Comparison of ENCODE assay signal across 13 mouse cellular contexts in genomic region chr12:73670739-73671138, GRCm38 (mm10).
DNase-seq lines count a peak whose midpoint lies in the region; ATAC-seq and TF ChIP-seq lines count a peak whose summit lies in the region.
"Had no signal": no experiment of that assay in that cellular context is flagged by ENCODE, and none has a peak within 500 bp of the region (broad histone marks: within the 10 kb centered on the region; RNA-seq: fewer than 3 reads in every experiment).

No protein-coding gene starts in this region.

- peaks cover 53% of the 10 kb centered on the region for H3K4me1 ChIP-seq in heart, embryonic 13.5 days
- H3K4me1 ChIP-seq in lung, embryonic 16.5 days (replicated peaks; ENCODE audit: control insufficient read depth, insufficient read depth, low read length): peaks cover 13% of the 10 kb centered on the region
- no peaks in the 10 kb centered on the region; the same call in 1 of the 2 replicates for H3K4me1 ChIP-seq in cortical plate, adult 2 months (ENCODE audit: control insufficient read depth, insufficient read depth, low read length)
- H3K4me1 ChIP-seq in stomach, embryonic 15.5 days: no peaks in the 10 kb centered on the region

- WGBS in heart, embryonic 13.5 days: 66% methylated on average over 6 of the region's 6 CpGs
- 51% methylated on average over 6 of the region's 6 CpGs for WGBS in lung, embryonic 16.5 days
- 60% methylated on average over 6 of the region's 6 CpGs for WGBS in stomach, embryonic 15.5 days

- H3K4me2 ChIP-seq in heart, embryonic 13.5 days: no peak overlapping the region
- H3K4me2 ChIP-seq in lung, embryonic 16.5 days (ENCODE audit: low read depth, low read length): no peak overlapping the region; the same call in 1 of the 2 replicates
- no peak overlapping the region for H3K4me2 ChIP-seq in stomach, embryonic 15.5 days

- H3K36me3 ChIP-seq in heart, embryonic 13.5 days: no peaks in the 10 kb centered on the region
- no peaks in the 10 kb centered on the region for H3K36me3 ChIP-seq in lung, embryonic 16.5 days (ENCODE audit: control insufficient read depth, insufficient read depth, low read length)
- H3K36me3 ChIP-seq in stomach, embryonic 15.5 days: no peaks in the 10 kb centered on the region

- no peak for TF ChIP-seq CTCF in cortical plate, adult 2 months (IDR thresholded peaks at IDR 0.05; ENCODE audit: extremely low read depth, insufficient read depth, low read length)

- no peak for DNase-seq in heart, postnatal 14 days
- no peak for DNase-seq in lung, postnatal 25 days (ENCODE audit: low spot score)
- DNase-seq in spleen, adult 12 weeks (ENCODE audit: low spot score): no peak
- DNase-seq: adrenal gland, postnatal 10 days; cerebellum, adult 11 months; gastrocnemius, postnatal 36 days; thymus, postnatal 36 days had no signal

- H3K27me3 ChIP-seq in heart, embryonic 13.5 days (replicated peaks): no peaks in the 10 kb centered on the region
- H3K27me3 ChIP-seq in lung, embryonic 16.5 days (ENCODE audit: control insufficient read depth, insufficient read depth, low read depth, low read length): no peaks in the 10 kb centered on the region
- H3K27me3 ChIP-seq in stomach, embryonic 15.5 days (replicated peaks): no peaks in the 10 kb centered on the region

- H3K9me3 ChIP-seq in heart, embryonic 13.5 days: no peaks in the 10 kb centered on the region
- no peaks in the 10 kb centered on the region for H3K9me3 ChIP-seq in lung, embryonic 16.5 days (ENCODE audit: control insufficient read depth, low read length)
- H3K9me3 ChIP-seq in stomach, embryonic 15.5 days: no peaks in the 10 kb centered on the region

- no peak overlapping the region for H3K4me3 ChIP-seq in heart, embryonic 13.5 days
- no peak overlapping the region for H3K4me3 ChIP-seq in lung, embryonic 16.5 days (ENCODE audit: low read length)
- H3K4me3 ChIP-seq in cortical plate, adult 2 months (ENCODE audit: insufficient read depth, low read length): no peak overlapping the region
- no peak overlapping the region for H3K4me3 ChIP-seq in stomach, embryonic 15.5 days (replicated peaks)

- intact Hi-C loops in heart, postnatal 14 days (cut with DNase I): loop anchor here (5.0 kb wide), 2 partner anchors 33 to 83 kb away; no protein-coding TSS in a partner anchor

- peak overlapping the region; percentile 63; the same call in 1 of the 2 replicates for H3K27ac ChIP-seq in heart, embryonic 13.5 days (replicated peaks)
- peak overlapping the region; percentile 73 for H3K27ac ChIP-seq in lung, embryonic 16.5 days (ENCODE audit: low read length)
- H3K27ac ChIP-seq in cortical plate, adult 2 months (ENCODE audit: insufficient read depth, low read length): peak overlapping the region; percentile 92
- H3K27ac ChIP-seq in stomach, embryonic 15.5 days: 0 out of 2 replicates have a peak overlapping the region, but pooled peaks have one; percentile 2
- H3K27ac ChIP-seq: liver, embryonic 14.5 days had no signal

- no peak for TF ChIP-seq POLR2A in cortical plate, adult 2 months (IDR thresholded peaks at IDR 0.05; ENCODE audit: extremely low read depth, insufficient read depth, low read length)

- no peak for ATAC-seq in heart, embryonic 13.5 days (ENCODE audit: extremely low read depth, insufficient number of reproducible peaks, low FRiP score, low TSS enrichment)
- ATAC-seq in lung, embryonic 16.5 days (ENCODE audit: low read depth): peak; percentile 63
- no peak for ATAC-seq in stomach, embryonic 15.5 days (ENCODE audit: insufficient read depth, low FRiP score, low read depth)
- ATAC-seq: hindbrain, embryonic 16.5 days had no signal

- H3K9ac ChIP-seq in heart, embryonic 13.5 days: no peak overlapping the region
- no peak overlapping the region for H3K9ac ChIP-seq in lung, embryonic 16.5 days (ENCODE audit: low read length)
- no peak overlapping the region for H3K9ac ChIP-seq in stomach, embryonic 15.5 days
- H3K9ac ChIP-seq: liver, embryonic 14.5 days had no signal

Comparison
In these comparisons a context has a peak if more than half of its experiments do, and no peak if none do; other contexts are left out.
1. H3K27ac ChIP-seq: peak in every context shown above with its lines; median percentile 92 in cortical plate, adult 2 months; 73 in lung, embryonic 16.5 days; 63 in heart, embryonic 13.5 days; 2 in stomach, embryonic 15.5 days.